Mouse (Mus musculus): ENCODE results near the gene Brpf3. TPM values are rescaled to one million over a fixed set of nuclear protein-coding genes. Genes with fewer than 3 reads are reported as not detected.

Gene Brpf3
- polyA plus RNA-seq, 2 experiments, result 48.6 to 98.3 TPM

DNA sequence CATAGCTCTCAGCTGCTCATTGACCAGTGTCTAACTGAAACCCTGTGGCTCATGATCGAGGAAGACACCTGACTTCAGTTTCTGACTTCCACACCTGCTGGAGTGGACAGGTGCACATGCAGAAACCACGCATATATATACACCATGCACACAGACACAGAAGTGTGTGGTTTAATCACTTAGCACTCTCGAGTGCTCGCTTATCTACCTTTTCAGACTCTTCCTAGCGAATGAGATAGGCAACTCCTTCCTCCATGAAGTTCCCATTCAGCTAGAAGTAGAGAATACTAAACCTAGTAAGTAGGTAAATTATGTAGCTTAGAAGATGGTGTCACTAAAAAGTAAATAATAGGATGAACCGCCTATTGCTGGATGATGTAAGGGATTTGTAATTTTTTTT, 4.1 kb downstream of the Brpf3 start:
- WGBS (ENCODE audit: insufficient replicate concordance), result 39% methylated on average over 6 of the region's 6 CpGs
- DNase-seq (ENCODE audit: low read depth in 3 of 3, low spot score in 3 of 3), result no peak
- peak overlapping the region; percentile 46 for H3K27ac ChIP-seq
- ATAC-seq (ENCODE audit: insufficient read depth), result no peak
- no peaks in the 10 kb centered on the region for H3K27me3 ChIP-seq (ENCODE audit: control insufficient read depth, insufficient read depth, low read length)
- H3K4me1 ChIP-seq (replicated peaks; ENCODE audit: control insufficient read depth in 2 of 2, insufficient read depth in 2 of 2, low read length in 1 of 2), result peaks cover 62 to 69% of the 10 kb centered on the region in 2 experiments
- H3K9me3 ChIP-seq (ENCODE audit: control insufficient read depth, low read length), result peaks cover 4% of the 10 kb centered on the region; the same call in 1 of the 2 replicates
- peak overlapping the region; percentile 90 for H3K4me2 ChIP-seq (ENCODE audit: low read depth)
- H3K9ac ChIP-seq (replicated peaks), result peak overlapping the region; percentile 46; the same call in 1 of the 2 replicates
- peaks cover 57% of the 10 kb centered on the region for H3K36me3 ChIP-seq (replicated peaks; ENCODE audit: control insufficient read depth, insufficient read depth, low read depth)
- H3K4me3 ChIP-seq (ENCODE audit: insufficient read depth in 1 of 2, low read depth in 2 of 2, low read length in 2 of 2), result no peak overlapping the region
- TF ChIP-seq CTCF (IDR thresholded peaks at IDR 0.05; ENCODE audit: low read depth) (no peak), EP300 (IDR thresholded peaks at IDR 0.05; ENCODE audit: low read depth) (0 out of 2 replicates have a peak, but pooled peaks have one; percentile 27)

- H3K36me3 ChIP-seq (replicated peaks; ENCODE audit: control insufficient read depth, insufficient read depth, low read depth), result peaks cover 75% of the 10 kb centered on the region
- TF ChIP-seq EP300 (IDR thresholded peaks at IDR 0.05; ENCODE audit: low read depth), result no peak
- H3K9ac ChIP-seq (replicated peaks), result no peak overlapping the region
- peak overlapping the region; percentile 26 for H3K4me2 ChIP-seq (ENCODE audit: low read depth)
- H3K4me3 ChIP-seq (ENCODE audit: insufficient read depth in 1 of 2, low read depth in 2 of 2, low read length in 2 of 2), result no peak overlapping the region
- WGBS (ENCODE audit: insufficient replicate concordance), result 91% methylated on average over 19 of the region's 19 CpGs
- H3K4me1 ChIP-seq (replicated peaks; ENCODE audit: control insufficient read depth in 2 of 2, insufficient read depth in 2 of 2, low read length in 1 of 2), result peaks cover 74 to 76% of the 10 kb centered on the region in 2 experiments
- ATAC-seq (ENCODE audit: insufficient read depth) (no peak), DNase-seq (ENCODE audit: low read depth in 3 of 3, low spot score in 3 of 3) (no peak)
- peaks cover 4% of the 10 kb centered on the region; the same call in 1 of the 2 replicates for H3K9me3 ChIP-seq (ENCODE audit: control insufficient read depth, low read length)
- H3K27ac ChIP-seq, result no peak overlapping the region
- no peaks in the 10 kb centered on the region for H3K27me3 ChIP-seq (ENCODE audit: control insufficient read depth, insufficient read depth, low read length)
Measured at GRCm38 (mm10) chr17:28806770-28807169, 5.9 kb downstream of the Brpf3 start.

- ATAC-seq (ENCODE audit: insufficient read depth) (no peak), DNase-seq (ENCODE audit: low read depth in 3 of 3, low spot score in 3 of 3) (no peak)
- peaks cover 92% of the 10 kb centered on the region for H3K36me3 ChIP-seq (replicated peaks; ENCODE audit: control insufficient read depth, insufficient read depth, low read depth)
- peaks cover 4% of the 10 kb centered on the region; the same call in 1 of the 2 replicates for H3K9me3 ChIP-seq (ENCODE audit: control insufficient read depth, low read length)
- peak overlapping the region in 1 of 2 experiments; percentile 38; a peak in 2 of 4 replicates for H3K4me3 ChIP-seq (ENCODE audit: insufficient read depth in 1 of 2, low read depth in 2 of 2, low read length in 2 of 2)
- H3K4me2 ChIP-seq (ENCODE audit: low read depth), result peak overlapping the region; percentile 79
- peaks cover 61 to 67% of the 10 kb centered on the region in 2 experiments for H3K4me1 ChIP-seq (replicated peaks; ENCODE audit: control insufficient read depth in 2 of 2, insufficient read depth in 2 of 2, low read length in 1 of 2)
- H3K9ac ChIP-seq (replicated peaks), result peak overlapping the region; percentile 61
- peak overlapping the region; percentile 93 for H3K27ac ChIP-seq
- 84% methylated on average over 8 of the region's 8 CpGs for WGBS (ENCODE audit: insufficient replicate concordance)
- no peaks in the 10 kb centered on the region for H3K27me3 ChIP-seq (ENCODE audit: control insufficient read depth, insufficient read depth, low read length)
- TF ChIP-seq EP300 (IDR thresholded peaks at IDR 0.05; ENCODE audit: low read depth) (no peak), CTCF (IDR thresholded peaks at IDR 0.05; ENCODE audit: low read depth) (no peak)
Measured at GRCm38 (mm10) chr17:28808714-28809113, 7.8 kb downstream of the Brpf3 start.

DNA sequence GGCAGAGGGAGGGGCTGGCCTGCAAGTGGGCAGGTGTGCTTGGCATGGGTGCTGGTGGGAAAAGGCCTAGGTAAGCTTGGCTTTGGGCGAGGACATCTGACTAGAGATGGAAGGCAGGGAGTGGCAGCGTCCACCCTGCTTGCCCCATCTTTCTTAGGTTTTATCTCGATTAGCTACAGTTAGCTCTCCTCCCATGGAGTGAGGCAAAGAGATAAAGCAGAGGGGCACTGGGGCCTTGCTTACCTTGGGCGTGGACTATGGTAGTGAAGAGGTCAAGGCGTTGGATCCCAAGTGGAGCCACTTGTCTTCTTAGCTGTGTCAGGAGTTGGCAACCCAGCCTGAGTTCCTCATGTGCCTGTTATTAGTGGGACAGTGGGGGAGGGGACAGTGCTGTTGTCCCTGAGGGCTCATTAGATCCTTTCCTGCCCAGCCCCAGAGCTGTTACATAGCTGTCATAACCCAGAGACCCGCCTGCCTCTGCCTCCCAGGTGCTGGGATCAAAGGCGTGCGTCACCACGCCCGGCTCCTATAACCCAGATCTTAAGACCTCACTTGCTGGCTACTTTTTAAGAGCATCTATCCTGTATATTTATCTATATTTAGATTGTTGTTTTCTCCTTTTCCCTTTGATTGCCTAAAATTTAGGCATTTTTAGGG, 8.4 kb downstream of the Brpf3 start:
- H3K4me3 ChIP-seq (ENCODE audit: insufficient read depth in 1 of 2, low read depth in 2 of 2, low read length in 2 of 2), result peak overlapping the region; percentile 18 to 38; a peak in 3 of 4 replicates
- peak; percentile 76 to 78 (median 78) for DNase-seq (ENCODE audit: low read depth in 3 of 3, low spot score in 3 of 3)
- TF ChIP-seq EP300 (IDR thresholded peaks at IDR 0.05; ENCODE audit: low read depth) (peak; percentile 90), CTCF (IDR thresholded peaks at IDR 0.05; ENCODE audit: low read depth) (no peak)
- peak overlapping the region; percentile 93 for H3K27ac ChIP-seq
- peaks cover 4% of the 10 kb centered on the region; the same call in 1 of the 2 replicates for H3K9me3 ChIP-seq (ENCODE audit: control insufficient read depth, low read length)
- peak overlapping the region; percentile 79 for H3K4me2 ChIP-seq (ENCODE audit: low read depth)
- peak overlapping the region; percentile 61 for H3K9ac ChIP-seq (replicated peaks)
- peaks cover 55 to 61% of the 10 kb centered on the region in 2 experiments for H3K4me1 ChIP-seq (replicated peaks; ENCODE audit: control insufficient read depth in 2 of 2, insufficient read depth in 2 of 2, low read length in 1 of 2)
- H3K27me3 ChIP-seq (ENCODE audit: control insufficient read depth, insufficient read depth, low read length), result no peaks in the 10 kb centered on the region
- ATAC-seq (ENCODE audit: insufficient read depth), result peak; percentile 96
- 34% methylated on average over 10 of the region's 10 CpGs for WGBS (ENCODE audit: insufficient replicate concordance)
- peaks cover 94% of the 10 kb centered on the region for H3K36me3 ChIP-seq (replicated peaks; ENCODE audit: control insufficient read depth, insufficient read depth, low read depth)

- peaks cover 96% of the 10 kb centered on the region for H3K36me3 ChIP-seq (replicated peaks; ENCODE audit: control insufficient read depth, insufficient read depth, low read depth)
- ATAC-seq (ENCODE audit: insufficient read depth) (no peak), DNase-seq (ENCODE audit: low read depth in 3 of 3, low spot score in 3 of 3) (no peak)
- H3K9ac ChIP-seq (replicated peaks), result no peak overlapping the region
- H3K4me2 ChIP-seq (ENCODE audit: low read depth), result no peak overlapping the region
- WGBS (ENCODE audit: insufficient replicate concordance), result 73% methylated on average over 10 of the region's 10 CpGs
- no peaks in the 10 kb centered on the region for H3K9me3 ChIP-seq (ENCODE audit: control insufficient read depth, low read length)
- H3K4me1 ChIP-seq (replicated peaks; ENCODE audit: control insufficient read depth in 2 of 2, insufficient read depth in 2 of 2, low read length in 1 of 2), result peaks cover 33 to 43% of the 10 kb centered on the region in 2 experiments
- TF ChIP-seq EP300 (IDR thresholded peaks at IDR 0.05; ENCODE audit: low read depth), result no peak
- no peak for TF ChIP-seq CTCF (IDR thresholded peaks at IDR 0.05; ENCODE audit: low read depth)
- H3K27ac ChIP-seq, result peak overlapping the region; percentile 4
- no peaks in the 10 kb centered on the region for H3K27me3 ChIP-seq (ENCODE audit: control insufficient read depth, insufficient read depth, low read length)
- H3K4me3 ChIP-seq (ENCODE audit: insufficient read depth in 1 of 2, low read depth in 2 of 2, low read length in 2 of 2), result no peak overlapping the region
Measured at GRCm38 (mm10) chr17:28812345-28812744, 11.5 kb downstream of the Brpf3 start.

All from liver, embryonic 14.5 days (tissue).